Mouse (Mus musculus) c-Kit-positive CD71-positive TER-119-positive erythroid progenitor cells, embryonic 14.5 days (primary cell): ENCODE measurements around the gene Pax5.
"Not testable (repeated sequence)": the region's sequence is repeated elsewhere in the genome, so short reads cannot be mapped to it uniquely, and the experiment has no call there.

Experiments used
- DNase-seq: peaks from one replicate; pipeline ENCODE4 v3.0.0-alpha.2; 2013; ENCODE audit warnings: low spot score

Gene Pax5

DNA sequence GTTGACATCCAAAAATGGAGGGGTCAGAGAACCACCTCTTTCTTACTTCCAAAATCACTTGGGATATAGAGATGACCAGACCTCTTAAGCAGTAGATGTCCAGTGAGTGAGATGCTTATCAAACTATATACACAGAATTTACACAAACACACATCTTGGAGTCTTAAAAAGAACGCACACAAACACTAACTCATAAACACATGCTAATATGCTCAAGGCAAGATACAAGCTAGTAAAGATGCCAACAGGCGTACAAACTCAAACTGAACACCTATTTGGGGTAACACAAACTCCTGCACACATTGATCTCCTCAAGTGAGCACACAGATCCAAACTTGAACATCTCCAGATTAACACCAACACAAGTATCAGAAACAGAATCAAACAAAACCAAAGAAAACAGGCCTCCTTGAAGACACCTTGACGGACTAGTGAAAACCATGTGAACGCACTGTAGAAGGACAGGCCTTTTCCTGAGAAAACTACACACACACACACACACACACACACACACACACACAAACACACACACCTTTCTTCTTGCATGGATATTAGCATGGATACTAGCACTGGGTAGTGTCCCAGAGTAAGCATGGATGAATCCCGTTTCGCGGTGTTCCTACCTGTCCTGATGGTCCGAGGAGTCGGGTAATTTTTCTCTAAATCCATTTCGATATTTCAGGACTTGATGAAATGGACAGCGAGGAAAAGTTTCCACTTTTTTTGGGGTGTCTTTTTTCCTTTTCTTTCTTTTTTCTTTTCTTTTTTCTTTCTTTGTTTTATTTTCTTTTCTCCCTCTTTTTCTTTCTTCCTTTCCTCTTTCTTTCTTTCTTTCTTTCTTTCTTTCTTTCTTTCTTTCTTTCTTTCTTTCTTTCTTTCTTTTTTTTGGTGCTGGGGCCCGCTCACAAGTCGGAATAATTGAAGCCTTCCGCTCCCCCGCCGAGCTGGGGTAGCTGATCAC is at the start of gene Pax5:
Gene Pax5 (minus strand): TSS at position 748 of the 961 bp plus-strand sequence.
- no peak for DNase-seq

DNA sequence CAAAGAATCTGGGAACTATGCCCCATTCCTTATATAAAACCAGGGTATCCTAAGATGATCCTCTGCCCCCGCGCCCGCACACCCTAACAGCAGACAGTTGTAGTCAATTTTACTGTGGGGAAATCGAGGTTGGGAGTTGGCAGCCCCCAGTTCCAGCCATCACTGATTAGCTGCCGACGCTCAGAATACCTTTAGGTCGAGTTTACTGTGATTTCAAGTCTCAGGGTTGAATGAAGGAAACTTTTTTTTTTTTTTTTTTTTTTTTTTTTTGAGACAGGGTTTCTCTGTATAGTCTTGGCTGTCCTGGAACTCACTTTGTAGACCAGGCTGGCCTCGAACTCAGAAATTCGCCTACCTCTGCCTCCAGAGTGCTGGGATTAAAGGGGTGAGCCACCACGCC is 46.8 kb upstream of the Pax5 start:
- not testable (repeated sequence) for DNase-seq

GRCm38 (mm10) chr4:44756134-44756951 is 46.1 kb upstream of the Pax5 start:
- DNase-seq, result peak; percentile 91

DNA sequence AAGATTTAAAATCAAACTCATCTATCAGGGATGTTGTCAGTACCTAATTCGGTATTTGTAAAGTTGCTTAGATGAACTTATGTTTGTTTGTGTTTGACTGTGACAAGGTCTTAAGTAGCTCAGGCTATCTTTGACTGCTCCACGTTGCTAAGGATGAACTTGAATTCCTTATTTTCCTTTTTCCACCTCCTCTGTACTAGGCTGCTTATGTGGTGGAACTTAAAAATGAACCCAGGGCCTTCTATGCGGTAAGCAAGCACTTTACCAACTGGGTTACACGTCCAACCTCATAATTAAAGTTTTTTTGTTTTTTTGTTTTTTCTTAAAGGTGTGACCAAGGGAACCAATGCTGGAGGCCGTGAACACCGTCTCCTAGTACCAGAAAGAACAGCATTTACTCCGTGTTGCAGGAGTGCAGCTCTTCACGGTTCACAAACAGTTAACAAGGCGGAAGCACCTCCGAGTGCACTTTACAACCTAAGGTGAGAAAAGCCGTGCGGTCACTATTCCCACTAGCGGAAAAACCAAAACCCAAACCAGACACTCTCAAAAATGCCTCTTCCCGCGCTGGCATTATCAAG is 45.4 kb upstream of the Pax5 start, which contains the start of gene Zcchc7:
Gene Zcchc7 (plus strand): TSS at position 325 of the 581 bp plus-strand sequence.
- no peak for DNase-seq

- DNase-seq, result no peak
These were observed 30.2 kb upstream of the Pax5 start for GRCm38 (mm10) chr4:44740471-44740870.

DNA sequence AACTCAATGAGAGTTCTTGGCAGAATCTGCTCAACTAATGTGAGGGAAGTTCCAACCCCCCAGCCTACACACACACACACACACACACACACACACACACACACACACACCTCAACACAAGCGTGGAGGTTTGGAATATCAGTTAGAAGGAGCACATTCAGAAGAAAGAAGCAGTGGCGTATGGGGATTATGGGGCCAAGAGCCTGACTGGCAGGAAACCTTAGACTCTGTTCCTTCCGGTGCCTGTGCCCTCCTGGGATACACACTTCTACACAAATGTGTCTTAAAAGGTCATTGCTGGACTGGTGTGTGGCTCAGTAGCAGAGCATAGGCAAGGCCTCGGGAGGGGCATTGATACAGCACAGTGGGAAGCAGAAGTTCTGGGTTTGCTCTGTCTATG is 10.9 kb upstream of the Pax5 start:
- DNase-seq, result no peak

- no peak for DNase-seq
These were observed 9.8 kb upstream of the Pax5 start for GRCm38 (mm10) chr4:44720046-44720445.

GRCm38 (mm10) chr4:44717676-44718075 is 7.4 kb upstream of the Pax5 start:
- no peak for DNase-seq

DNA sequence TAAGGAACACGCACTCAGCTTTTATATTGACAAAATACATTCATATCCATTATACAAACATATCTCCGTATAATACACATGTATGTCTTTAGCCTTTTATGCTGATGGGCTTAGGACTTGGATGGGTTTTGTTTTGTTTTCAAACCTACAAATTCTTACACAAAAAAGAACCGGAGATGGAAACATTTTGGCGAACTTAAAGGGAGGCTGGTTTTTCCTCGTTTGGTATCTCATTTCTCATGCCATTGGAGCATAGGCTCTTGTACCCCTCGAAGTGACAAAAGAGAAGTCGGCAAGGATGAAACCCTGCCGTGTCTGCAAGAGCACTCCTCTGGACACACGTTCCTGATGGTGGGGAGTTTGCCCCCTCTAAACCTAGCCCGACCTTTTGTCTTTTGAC is 6.1 kb upstream of the Pax5 start:
- DNase-seq, result no peak

DNA sequence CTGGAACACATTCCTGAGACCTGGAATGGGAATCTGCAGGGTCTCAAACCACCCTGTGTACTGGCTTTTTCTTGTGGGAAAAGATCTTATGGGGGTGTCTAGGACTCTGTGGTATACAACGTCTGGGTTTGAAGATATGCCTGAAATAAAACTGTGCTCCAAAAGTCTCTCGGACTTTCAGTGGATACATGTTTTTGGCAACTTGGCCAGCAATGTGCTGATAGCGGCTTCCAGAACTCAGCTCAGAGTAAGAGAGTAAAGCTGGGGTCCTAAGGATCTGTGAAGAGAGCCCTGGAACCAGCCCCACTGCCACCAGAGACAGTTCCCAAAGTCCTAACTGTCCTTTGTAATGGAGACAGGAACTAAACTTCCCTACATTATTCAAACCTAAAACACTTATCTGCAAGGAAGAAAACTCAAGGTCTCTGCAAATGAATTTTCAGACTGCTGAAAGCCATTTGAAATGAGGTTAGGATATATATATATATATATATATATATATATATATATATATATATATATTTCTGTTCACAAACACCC is 5.4 kb upstream of the Pax5 start:
- DNase-seq, result no peak

DNA sequence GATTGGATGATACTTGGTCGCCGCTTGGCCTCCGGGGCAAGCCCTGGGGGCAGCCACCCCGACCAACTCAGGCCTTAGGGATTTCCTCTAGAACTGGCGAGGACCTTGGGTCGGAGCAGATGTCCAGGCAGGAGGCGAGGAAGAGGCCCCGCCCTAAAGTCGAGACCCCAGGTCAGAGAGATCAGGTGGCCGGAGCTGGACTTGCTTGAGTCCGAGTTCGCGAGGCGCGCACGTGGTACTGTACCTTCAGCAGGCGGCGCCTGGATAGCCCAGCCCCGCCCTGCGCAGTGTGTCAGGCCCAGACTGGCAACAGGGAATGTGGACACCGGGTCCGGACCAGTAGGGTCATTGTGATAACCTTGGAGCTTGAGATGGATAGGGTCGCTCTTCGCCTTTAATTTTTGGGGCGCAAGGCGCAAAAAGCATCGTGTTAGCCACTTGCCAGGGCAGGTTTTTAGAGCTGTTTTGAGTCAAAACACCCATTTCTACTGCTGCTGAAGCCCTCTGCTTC is 3.9 kb upstream of the Pax5 start:
- DNase-seq, result no peak

- no peak for DNase-seq
These were observed 3.3 kb upstream of the Pax5 start for GRCm38 (mm10) chr4:44713554-44714051.

- DNase-seq, result no peak
These were observed 2.7 kb upstream of the Pax5 start for GRCm38 (mm10) chr4:44712786-44713553.

DNA sequence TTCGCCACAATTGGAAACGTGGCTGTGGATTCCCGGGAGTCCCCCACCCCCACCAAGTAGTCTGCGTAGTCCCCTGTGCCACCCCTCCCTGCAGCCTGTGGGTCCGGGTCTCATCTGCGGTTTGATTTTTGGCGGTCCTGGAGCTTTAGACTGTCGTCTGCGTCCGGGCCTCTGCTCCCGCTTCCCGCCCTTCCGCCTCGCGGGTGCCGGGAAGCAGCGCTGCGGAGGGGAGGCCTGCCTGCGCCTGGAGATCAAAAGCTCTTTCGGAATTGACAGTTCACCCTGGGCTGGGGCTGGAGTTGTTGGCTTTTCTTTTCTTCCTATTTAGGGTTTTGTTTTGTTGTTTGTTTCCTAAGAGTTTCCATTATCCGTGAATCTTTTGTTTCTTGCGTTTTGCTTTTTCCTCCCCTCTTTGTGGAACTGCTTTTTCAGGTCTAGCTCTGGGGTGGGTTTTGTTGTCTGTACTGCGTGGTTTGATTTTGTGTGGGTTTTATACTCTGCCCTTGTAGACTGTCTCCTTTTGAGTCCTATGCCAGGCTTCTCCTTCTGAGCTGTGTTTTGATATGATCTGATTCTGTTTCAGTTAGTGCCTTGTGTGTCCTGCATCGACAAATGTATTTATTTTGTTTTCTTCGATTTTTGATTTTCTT is 1.9 kb upstream of the Pax5 start:
- DNase-seq, result no peak

- DNase-seq, result no peak
These were observed 1.0 kb upstream of the Pax5 start for GRCm38 (mm10) chr4:44711136-44711900.

DNA sequence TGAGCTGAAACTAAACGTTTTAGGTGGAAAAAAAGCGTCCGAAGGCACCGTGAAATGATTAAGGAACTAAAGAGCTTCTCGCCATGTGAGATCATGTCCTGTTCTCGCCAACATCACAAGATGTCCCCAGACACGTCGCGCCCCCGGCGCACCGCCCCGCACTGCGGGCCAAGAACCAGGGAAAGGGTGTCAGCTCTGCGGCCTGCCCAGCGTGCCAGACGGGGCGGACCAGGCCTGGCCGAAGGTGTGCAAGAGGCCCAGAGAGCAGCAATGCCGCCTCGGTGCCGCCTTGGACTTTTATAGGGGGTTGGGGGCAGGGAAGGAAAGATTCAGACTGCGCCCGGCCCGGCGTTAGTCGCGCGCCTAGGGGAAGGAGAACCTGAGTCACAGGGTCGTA is 412 bp upstream of the Pax5 start:
- no peak for DNase-seq

GRCm38 (mm10) chr4:44709091-44709695 is 1.1 kb downstream of the Pax5 start:
- no peak for DNase-seq

GRCm38 (mm10) chr4:44708311-44708710 is 2.0 kb downstream of the Pax5 start:
- DNase-seq, result no peak

DNA sequence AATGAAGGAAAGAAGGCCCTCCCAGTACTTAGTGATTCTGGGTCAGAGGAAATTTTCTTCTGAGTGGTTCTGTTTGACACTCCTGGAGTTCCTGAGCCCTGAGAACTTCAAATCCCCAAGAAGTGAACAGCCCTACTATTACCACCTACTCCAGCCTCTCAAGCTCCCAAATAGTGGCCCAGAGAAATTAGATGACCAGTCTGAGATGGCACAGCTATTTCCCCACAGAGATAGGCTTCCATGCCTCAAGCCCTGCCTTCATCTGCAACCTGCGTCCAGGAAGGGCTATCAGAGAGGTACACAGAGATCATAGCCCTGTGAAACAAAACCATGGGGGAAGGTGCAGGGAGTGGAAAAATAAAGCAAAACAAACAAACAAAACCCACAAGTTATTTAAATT is 3.4 kb downstream of the Pax5 start:
- DNase-seq, result no peak
